7 mouse cellular contexts compared by ENCODE assay signal in the genomic region with DNA sequence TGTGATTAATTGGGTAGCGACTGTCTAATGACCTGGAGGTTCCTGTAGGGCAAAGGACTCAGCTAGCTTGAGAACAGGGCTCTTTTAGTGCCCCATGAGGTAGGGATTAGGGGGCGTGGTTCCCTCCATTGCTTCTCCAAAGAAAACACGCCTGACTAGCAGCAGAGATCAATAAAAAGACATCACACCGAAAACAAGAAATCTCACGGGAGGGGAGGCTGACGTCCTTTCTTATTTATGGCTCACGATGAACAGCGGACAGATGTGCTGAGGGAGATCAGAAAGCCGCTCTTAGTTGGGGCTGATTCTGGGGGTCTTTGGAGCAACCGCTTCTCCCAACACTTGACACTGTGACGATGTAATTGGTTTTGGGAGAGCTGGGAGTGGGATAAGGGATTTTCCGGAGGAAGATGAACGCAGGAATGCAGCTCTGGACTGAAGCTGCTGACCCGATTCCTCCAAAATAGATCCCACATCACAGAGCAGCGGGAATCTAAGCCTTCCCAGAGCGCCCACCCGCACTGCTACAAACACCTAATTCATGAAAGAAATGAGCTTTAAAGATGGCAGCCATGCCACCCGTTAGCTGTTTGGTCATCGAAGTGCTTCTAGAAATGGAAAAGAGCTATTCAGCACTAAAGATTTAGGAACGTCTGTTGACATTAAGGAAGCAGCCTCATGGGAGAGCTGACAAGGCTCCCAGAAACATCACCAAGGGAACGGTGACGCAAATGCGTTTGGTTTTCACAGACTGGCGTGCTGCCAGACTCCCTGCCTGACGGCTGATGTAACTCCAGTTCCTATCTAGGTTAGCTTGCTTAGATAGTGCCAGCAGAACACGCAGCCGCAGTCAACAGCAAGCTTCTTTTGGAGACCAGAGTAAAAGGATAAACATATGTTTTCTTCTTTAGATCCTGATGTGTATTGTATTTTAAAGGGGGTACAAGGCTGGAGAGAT. TPM values are rescaled to one million over a fixed set of nuclear protein-coding genes. Genes with fewer than 3 reads are reported as not detected.
A peak's percentile ranks its signal among the peaks of the same experiment; 100 is the strongest.
DNase-seq lines count a peak whose midpoint lies in the region; ATAC-seq and TF ChIP-seq lines count a peak whose summit lies in the region.

No protein-coding gene starts in this region.

- DNase-seq in adrenal gland, postnatal 25 days = peak; percentile 97
- DNase-seq in embryonic facial prominence, embryonic 10.5 days (ENCODE audit: low spot score) = peak; percentile 42
- DNase-seq in gastrocnemius, postnatal 4 days (ENCODE audit: low spot score in 2 of 2) = peak; percentile 79 to 89
- peak; percentile 95 to 97 for DNase-seq in left cerebral cortex, postnatal 36 days (ENCODE audit: low spot score in 2 of 2)
- DNase-seq in midbrain, embryonic 10.5 days (ENCODE audit: low spot score) = peak; percentile 61
- peak; percentile 96 to 98 for DNase-seq in right cerebral cortex, postnatal 36 days (ENCODE audit: low spot score in 2 of 2)

- ATAC-seq in intestine, postnatal 0 days = peak; percentile 79

- peak overlapping the region; percentile 61 for H3K27ac ChIP-seq in embryonic facial prominence, embryonic 10.5 days (replicated peaks)
- peak overlapping the region; percentile 64 for H3K27ac ChIP-seq in intestine, postnatal 0 days (ENCODE audit: low read depth, low read length)
- H3K27ac ChIP-seq in midbrain, embryonic 10.5 days (replicated peaks) = peak overlapping the region; percentile 71

- peak overlapping the region; percentile 68 for H3K4me2 ChIP-seq in intestine, postnatal 0 days (replicated peaks; ENCODE audit: low read depth)

- intact Hi-C loops in left cerebral cortex, postnatal 36 days (cut with DNase I) = loop anchor here (1.0 to 5.0 kb wide), 2 partner anchors 75 to 149 kb away; a partner anchor contains a TSS

- H3K9ac ChIP-seq in intestine, postnatal 0 days (ENCODE audit: low read depth, low read length) = 0 out of 2 replicates have a peak overlapping the region, but pooled peaks have one; percentile 17

- TF ChIP-seq CTCF in intestine, postnatal 0 days (IDR thresholded peaks at IDR 0.05; ENCODE audit: low read depth) = no peak; the same call in 1 of the 2 replicates

- peak overlapping the region; percentile 41 for H3K4me3 ChIP-seq in embryonic facial prominence, embryonic 10.5 days
- H3K4me3 ChIP-seq in intestine, postnatal 0 days (ENCODE audit: low read depth, low read length) = peak overlapping the region; percentile 30
- H3K4me3 ChIP-seq in midbrain, embryonic 10.5 days = peak overlapping the region; percentile 48

- H3K36me3 ChIP-seq in embryonic facial prominence, embryonic 10.5 days (replicated peaks) = no peaks in the 10 kb centered on the region
- no peaks in the 10 kb centered on the region for H3K36me3 ChIP-seq in intestine, postnatal 0 days (ENCODE audit: control insufficient read depth, insufficient read depth)
- H3K36me3 ChIP-seq in midbrain, embryonic 10.5 days = no peaks in the 10 kb centered on the region

- WGBS in embryonic facial prominence, embryonic 10.5 days = 30% methylated on average over 27 of the region's 27 CpGs
- WGBS in intestine, postnatal 0 days = 9% methylated on average over 27 of the region's 27 CpGs
- WGBS in midbrain, embryonic 10.5 days = 18% methylated on average over 27 of the region's 27 CpGs

- H3K4me1 ChIP-seq in embryonic facial prominence, embryonic 10.5 days = peaks cover 27% of the 10 kb centered on the region
- H3K4me1 ChIP-seq in intestine, postnatal 0 days (replicated peaks; ENCODE audit: control insufficient read depth, insufficient read depth, low read length) = peaks cover 9% of the 10 kb centered on the region; the same call in 1 of the 2 replicates
- peaks cover 28% of the 10 kb centered on the region for H3K4me1 ChIP-seq in midbrain, embryonic 10.5 days

- no peaks in the 10 kb centered on the region for H3K27me3 ChIP-seq in embryonic facial prominence, embryonic 10.5 days (replicated peaks; ENCODE audit: low read depth, poor library complexity, severe bottlenecking)
- H3K27me3 ChIP-seq in intestine, postnatal 0 days (replicated peaks; ENCODE audit: control insufficient read depth, insufficient read depth, low read length) = no peaks in the 10 kb centered on the region
- H3K27me3 ChIP-seq in midbrain, embryonic 10.5 days (ENCODE audit: low read depth, poor library complexity, severe bottlenecking) = 0 out of 2 replicates have a peak, but pooled peaks cover 5% of the 10 kb centered on the region

- H3K9me3 ChIP-seq in embryonic facial prominence, embryonic 10.5 days = 0 out of 2 replicates have a peak, but pooled peaks cover 3% of the 10 kb centered on the region
- no peaks in the 10 kb centered on the region for H3K9me3 ChIP-seq in intestine, postnatal 0 days (ENCODE audit: control insufficient read depth)
- no peaks in the 10 kb centered on the region for H3K9me3 ChIP-seq in midbrain, embryonic 10.5 days (replicated peaks)

RNA-seq across cellular contexts. Expression of a gene that starts 42.0 kb away (rescaled TPM):
- total RNA-seq in adrenal gland, postnatal 25 days (2021) = 8.9 and 9.3 TPM in 2 replicates
- 2.7 and 2.8 TPM in 2 replicates for polyA plus RNA-seq in embryonic facial prominence, embryonic 10.5 days (2016; fragmentation: Nextera tagmentation; extraction: Ambion mirVana)
- 1 to 10 TPM; 6.5 TPM for total RNA-seq in gastrocnemius, postnatal 4 days (2021)
- 0.99 and 1.2 TPM in 2 replicates for polyA plus RNA-seq in intestine, postnatal 0 days (2015; fragmentation: Nextera tagmentation; extraction: Ambion mirVana)
- total RNA-seq in left cerebral cortex, postnatal 36 days (2021) = 1 to 10 TPM; 3.1 to 4.4 TPM
- polyA plus RNA-seq in midbrain, embryonic 10.5 days (2016; fragmentation: Nextera tagmentation; extraction: Ambion mirVana) = 1.4 and 2.0 TPM in 2 replicates

Comparison
In these comparisons a context has a peak if more than half of its experiments do, and no peak if none do; other contexts are left out.
1. Peak in every context shown above with its lines: DNase-seq, ATAC-seq, H3K4me3 ChIP-seq and H3K27ac ChIP-seq.
2. DNase-seq: peak in every context shown above with its lines; median percentile 97 in adrenal gland, postnatal 25 days; 97 in right cerebral cortex, postnatal 36 days; 96 in left cerebral cortex, postnatal 36 days; 84 in gastrocnemius, postnatal 4 days; 61 in midbrain, embryonic 10.5 days; 42 in embryonic facial prominence, embryonic 10.5 days.